Mouse (Mus musculus) G1E (cell line): ENCODE measurements around the gene Grin2a. TPM values are rescaled to one million over a fixed set of nuclear protein-coding genes. Genes with fewer than 3 reads are reported as not detected.

ENCODE experiments used
- ATAC-seq: 2 replicates; pipeline ENCODE4 v1.8.0; 2016; ENCODE audit warnings: mild to moderate bottlenecking; ENCODE audit not compliant: insufficient number of reproducible peaks, poor library complexity, low FRiP score, severe bottlenecking; ENCODE audit errors: extremely low read depth
- DNase-seq: peaks from one replicate; pipeline ENCODE4 v3.0.0; 2012; ENCODE audit warnings: low spot score
- H3K27me3 ChIP-seq: 2 replicates; pipeline ENCODE4 v1.6.1; 2012; ENCODE audit warnings: mild to moderate bottlenecking, low read length, inconsistent platforms; ENCODE audit not compliant: insufficient read depth
- H3K36me3 ChIP-seq: replicated peaks from 2 replicates; pipeline ENCODE3; 2012; ENCODE audit warnings: mild to moderate bottlenecking, inconsistent platforms
- H3K4me1 ChIP-seq: 2 replicates; pipeline ENCODE4 v1.6.1; 2012; ENCODE audit warnings: low read depth, low read length, inconsistent platforms, mixed read lengths; ENCODE audit not compliant: insufficient read depth
- H3K4me3 ChIP-seq: 2 replicates; pipeline ENCODE4 v1.5.1; 2012; ENCODE audit warnings: low read depth, mild to moderate bottlenecking, inconsistent platforms, low read length, moderate library complexity, mixed read lengths
- H3K9me3 ChIP-seq: replicated peaks from 2 replicates; pipeline ENCODE4 v1.6.1; 2012; ENCODE audit warnings: inconsistent platforms
- CTCF ChIP-seq: IDR thresholded peaks from 2 replicates; pipeline ENCODE4 v1.5.1; 2012; ENCODE audit warnings: low read depth, low read length, inconsistent platforms, mixed read lengths
- GATA1 ChIP-seq: IDR thresholded peaks from 2 replicates; pipeline ENCODE4 v1.6.1; 2012; ENCODE audit warnings: borderline replicate concordance, low read length, inconsistent platforms, mixed read lengths
- GATA2 ChIP-seq: IDR thresholded peaks from 2 replicates; pipeline ENCODE4 v1.6.1; 2012; ENCODE audit warnings: low read depth, low read length, inconsistent platforms, borderline replicate concordance
- POLR2AphosphoS5 ChIP-seq: IDR thresholded peaks from 2 replicates; pipeline ENCODE4 v1.6.1; 2012; ENCODE audit warnings: low read depth, low read length, inconsistent platforms; ENCODE audit not compliant: insufficient replicate concordance
- TAL1 ChIP-seq: conservative IDR thresholded peaks from 2 replicates; pipeline ENCODE4 v1.6.1; 2012; ENCODE audit warnings: low read depth, low read length, inconsistent platforms, mixed read lengths
- polyA plus RNA-seq: library from polyadenylated mRNA; stranded (reverse); fragments of >175 nt; gene quantifications from 2 replicates; pipeline ENCODE4 v1.2.3, GENCODE M21; 2012
- total RNA-seq, 2 experiments: library from RNA; stranded (forward) in 1 of 2; stranded (reverse) in 1 of 2; fragments of 200-1000 nt in 1 of 2; fragments of >200 nt in 1 of 2; fragmentation: Nextera tagmentation in 1 of 2; gene quantifications; 2 replicates each; pipeline ENCODE4 v1.2.3; 2014 to 2017

The Grin2a gene
- total and polyA plus RNA-seq, 3 experiments, result 0.16 TPM; not detected in 2

- TF ChIP-seq CTCF (no peak), POLR2AphosphoS5 (no peak), GATA1 (no peak), GATA2 (no peak), TAL1 (no peak)
- Histone ChIP-seq H3K4me3 (no peak overlapping the region), H3K9me3 (no peaks in the 10 kb centered on the region), H3K27me3 (peaks cover 3% of the 10 kb centered on the region; the same call in 1 of the 2 replicates), H3K4me1 (no peaks in the 10 kb centered on the region), H3K36me3 (no peaks in the 10 kb centered on the region)
- DNase-seq (no peak), ATAC-seq (no peak)
Measured at GRCm38 (mm10) chr16:9900196-9900595, 95.2 kb downstream of the Grin2a start.

DNA sequence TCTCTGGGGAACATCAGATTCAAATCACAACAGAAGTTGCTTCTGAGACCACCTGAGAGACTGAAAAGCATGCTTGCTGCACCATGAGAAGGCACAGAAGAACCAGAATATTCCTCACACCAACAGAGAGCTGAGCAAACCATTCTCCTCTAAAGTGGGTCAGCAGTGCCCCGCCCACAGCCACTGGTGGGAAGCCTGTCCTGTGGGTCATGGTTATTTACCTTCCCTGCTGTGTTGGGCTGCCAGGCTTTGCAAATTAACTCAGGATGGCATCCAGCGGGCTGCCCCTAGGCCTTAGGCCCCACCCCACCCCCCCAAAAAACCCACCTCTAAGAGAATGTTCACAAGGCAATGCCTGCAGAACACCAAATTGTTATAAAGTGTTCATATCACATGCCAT, 96.2 kb downstream of the Grin2a start:
- Histone ChIP-seq H3K36me3 (no peaks in the 10 kb centered on the region), H3K9me3 (no peaks in the 10 kb centered on the region), H3K27me3 (peaks cover 3% of the 10 kb centered on the region; the same call in 1 of the 2 replicates), H3K4me3 (no peak overlapping the region), H3K4me1 (no peaks in the 10 kb centered on the region)
- no peak for ATAC-seq
- TF ChIP-seq GATA1, result no peak
- no peak for TF ChIP-seq POLR2AphosphoS5
- no peak for TF ChIP-seq TAL1
- TF ChIP-seq CTCF, result no peak
- TF ChIP-seq GATA2, result no peak
- DNase-seq, result no peak

DNA sequence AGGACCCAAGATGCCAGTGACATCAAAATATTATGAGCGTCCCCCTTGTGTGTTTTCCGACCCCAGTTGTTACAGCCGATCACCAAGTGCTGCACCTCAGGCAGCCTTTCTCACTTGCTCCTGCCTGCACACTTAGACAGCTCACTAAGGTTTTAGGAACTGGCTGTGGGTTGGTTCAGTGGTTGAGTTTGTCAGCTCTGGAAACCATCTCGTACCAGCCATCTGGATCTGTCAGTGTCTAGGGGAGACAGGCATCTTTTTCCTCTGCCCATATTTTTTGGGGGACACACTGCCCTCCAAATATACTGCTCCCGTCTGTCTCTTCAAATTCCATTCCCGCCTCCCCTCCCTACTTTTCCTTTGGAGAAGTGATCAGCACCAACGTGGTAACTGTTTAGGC, 99.8 kb downstream of the Grin2a start:
- H3K4me3 ChIP-seq, result no peak overlapping the region
- no peaks in the 10 kb centered on the region for H3K9me3 ChIP-seq
- H3K36me3 ChIP-seq, result no peaks in the 10 kb centered on the region
- DNase-seq (no peak), ATAC-seq (no peak)
- no peaks in the 10 kb centered on the region for H3K4me1 ChIP-seq
- H3K27me3 ChIP-seq, result no peaks in the 10 kb centered on the region
- no peak for TF ChIP-seq GATA1

DNA sequence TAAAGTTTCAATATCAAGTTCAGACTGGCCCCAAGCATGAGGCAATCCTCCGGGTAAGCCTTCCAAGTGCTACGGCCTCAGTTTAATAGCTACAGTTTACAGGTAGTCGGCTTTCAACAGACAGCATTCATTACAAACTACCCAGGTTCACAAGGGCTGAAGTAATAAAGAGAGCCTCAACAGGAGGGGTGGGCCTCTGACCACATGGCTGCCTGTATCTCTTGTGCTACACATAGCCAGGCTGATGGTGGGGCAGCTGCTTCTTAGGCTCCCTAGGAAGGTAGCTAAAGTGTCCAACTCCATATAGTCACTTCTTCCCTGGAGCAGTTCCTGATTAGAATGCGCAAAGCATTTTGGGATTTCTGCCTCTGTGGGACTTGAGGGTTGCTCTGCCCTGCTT, 109.2 kb downstream of the Grin2a start:
- H3K36me3 ChIP-seq, result no peaks in the 10 kb centered on the region
- DNase-seq (no peak), ATAC-seq (no peak)
- H3K27me3 ChIP-seq, result 0 out of 2 replicates have a peak, but pooled peaks cover 2% of the 10 kb centered on the region
- TF ChIP-seq POLR2AphosphoS5 (no peak), CTCF (no peak), GATA2 (no peak), TAL1 (no peak), GATA1 (no peak)
- no peak overlapping the region for H3K4me3 ChIP-seq
- no peaks in the 10 kb centered on the region for H3K4me1 ChIP-seq
- no peaks in the 10 kb centered on the region for H3K9me3 ChIP-seq

- H3K4me1 ChIP-seq, result no peaks in the 10 kb centered on the region
- ATAC-seq (no peak), DNase-seq (no peak)
- H3K4me3 ChIP-seq, result no peak overlapping the region
- H3K36me3 ChIP-seq, result no peaks in the 10 kb centered on the region
- TF ChIP-seq GATA1 (no peak), POLR2AphosphoS5 (no peak), CTCF (no peak), GATA2 (no peak), TAL1 (no peak)
- no peaks in the 10 kb centered on the region for H3K9me3 ChIP-seq
- H3K27me3 ChIP-seq, result 0 out of 2 replicates have a peak, but pooled peaks cover 2% of the 10 kb centered on the region
Measured at GRCm38 (mm10) chr16:9884141-9884540, 111.2 kb downstream of the Grin2a start.

- Histone ChIP-seq H3K9me3 (no peaks in the 10 kb centered on the region), H3K27me3 (0 out of 2 replicates have a peak, but pooled peaks cover 2% of the 10 kb centered on the region), H3K36me3 (no peaks in the 10 kb centered on the region), H3K4me3 (no peak overlapping the region), H3K4me1 (no peaks in the 10 kb centered on the region)
- ATAC-seq (no peak), DNase-seq (no peak)
- no peak for TF ChIP-seq POLR2AphosphoS5
- TF ChIP-seq GATA2, result no peak
- no peak for TF ChIP-seq GATA1
- TF ChIP-seq CTCF, result no peak
- TF ChIP-seq TAL1, result no peak
Measured at GRCm38 (mm10) chr16:9882420-9882819, 112.9 kb downstream of the Grin2a start.

DNA sequence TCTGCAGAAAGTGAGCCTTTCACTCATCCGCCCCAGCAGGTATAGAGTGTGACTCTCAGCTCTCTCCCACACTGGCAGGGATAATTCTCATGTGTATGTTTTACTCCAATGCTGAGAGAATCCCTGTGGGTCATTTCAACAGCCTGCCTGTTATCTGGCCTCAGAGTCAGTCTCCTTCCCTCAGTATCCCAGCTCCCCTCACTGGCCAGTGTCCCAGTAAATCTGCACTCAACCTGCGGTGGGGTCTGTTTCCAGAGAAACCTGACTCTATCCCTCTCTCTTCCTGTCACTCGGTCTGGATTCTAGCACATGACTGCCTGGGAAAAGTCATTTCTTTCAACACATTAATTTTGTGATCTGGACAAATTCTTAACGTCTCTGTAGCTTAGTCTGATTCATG, 122.4 kb downstream of the Grin2a start:
- Histone ChIP-seq H3K4me1 (no peaks in the 10 kb centered on the region), H3K4me3 (no peak overlapping the region), H3K36me3 (no peaks in the 10 kb centered on the region), H3K9me3 (no peaks in the 10 kb centered on the region), H3K27me3 (no peaks in the 10 kb centered on the region)
- no peak for DNase-seq
- ATAC-seq, result no peak
- TF ChIP-seq GATA1, result no peak
- TF ChIP-seq CTCF, result no peak
- TF ChIP-seq GATA2, result no peak
- no peak for TF ChIP-seq TAL1
- no peak for TF ChIP-seq POLR2AphosphoS5

DNA sequence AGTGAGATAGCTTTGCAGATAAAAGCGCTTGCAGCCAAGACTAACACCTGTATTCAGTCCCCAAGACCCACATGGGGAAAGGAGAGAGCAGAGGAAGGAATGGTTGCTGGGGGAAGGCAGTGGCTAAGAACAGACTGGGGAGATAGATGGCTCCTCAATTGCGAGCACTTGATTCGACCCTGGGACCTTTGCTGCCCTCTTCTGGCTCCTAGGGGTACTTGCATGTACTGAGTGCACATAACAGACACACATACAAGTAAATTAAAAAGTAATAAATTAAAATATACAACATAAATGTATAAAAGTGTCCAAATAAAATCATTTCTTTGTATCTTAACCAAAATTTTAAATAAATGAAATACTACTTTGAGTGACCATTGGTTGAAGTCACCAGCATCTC, 129.7 kb downstream of the Grin2a start:
- Histone ChIP-seq H3K9me3 (no peaks in the 10 kb centered on the region), H3K4me1 (no peaks in the 10 kb centered on the region), H3K36me3 (no peaks in the 10 kb centered on the region), H3K4me3 (no peak overlapping the region), H3K27me3 (no peaks in the 10 kb centered on the region)
- DNase-seq (no peak), ATAC-seq (no peak)
- no peak for TF ChIP-seq GATA2
- no peak for TF ChIP-seq POLR2AphosphoS5
- TF ChIP-seq GATA1, result no peak
- TF ChIP-seq TAL1, result no peak
- no peak for TF ChIP-seq CTCF
